Mouse (Mus musculus) retina, postnatal 7 days (tissue): ENCODE data around the gene Cdc7.

ENCODE experiments used
- DNase-seq: peaks from one replicate; pipeline ENCODE4 v3.0.0-alpha.2; 2012; ENCODE audit warnings: low read depth, low spot score

Gene Cdc7

DNA sequence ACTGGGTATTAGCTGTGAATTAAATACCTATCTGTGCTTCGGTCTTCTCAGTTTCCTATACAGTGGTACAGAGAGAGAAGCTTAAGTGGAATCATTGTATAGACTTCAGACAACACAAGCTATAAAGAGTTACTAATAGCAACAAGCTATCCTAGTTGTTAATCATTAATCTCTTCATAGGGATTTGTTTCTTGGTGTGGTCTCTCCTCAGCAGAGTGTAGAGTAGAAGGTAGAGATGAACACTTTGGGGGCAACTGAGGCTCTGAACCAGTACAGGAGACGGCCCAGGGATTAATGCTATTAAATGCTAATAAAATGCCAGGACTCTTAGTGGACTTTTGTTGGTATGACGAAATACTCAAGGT is 57.9 kb downstream of the Cdc7 start:
- DNase-seq, result no peak

- DNase-seq, result no peak
These were observed 59.8 kb downstream of the Cdc7 start for GRCm38 (mm10) chr5:107023951-107024350.

DNA sequence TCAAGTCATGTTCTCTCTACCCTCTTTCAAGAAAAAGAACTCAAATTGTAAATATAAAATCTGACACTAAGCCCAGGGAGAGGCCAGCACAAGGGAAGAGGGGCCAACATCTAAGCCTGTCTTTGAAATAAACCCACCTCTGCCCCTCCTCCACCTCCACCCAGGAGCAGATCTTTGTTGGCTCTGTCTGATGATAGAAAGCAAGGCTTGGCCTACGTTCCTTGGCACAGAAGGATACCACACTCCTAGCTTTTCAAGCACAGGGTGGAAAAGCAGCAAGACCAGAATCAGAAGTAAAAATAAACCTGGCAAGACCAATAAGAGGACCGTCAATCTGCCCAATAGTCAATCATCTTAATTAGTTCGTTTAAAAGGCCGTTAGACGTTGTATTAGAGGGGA is 61.2 kb downstream of the Cdc7 start:
- no peak for DNase-seq

GRCm38 (mm10) chr5:107025809-107026208 is 61.7 kb downstream of the Cdc7 start:
- DNase-seq, result no peak

- DNase-seq, result no peak
These were observed 63.5 kb downstream of the Cdc7 start for GRCm38 (mm10) chr5:107027616-107028015.

GRCm38 (mm10) chr5:107028557-107028956 is 64.4 kb downstream of the Cdc7 start:
- no peak for DNase-seq

DNA sequence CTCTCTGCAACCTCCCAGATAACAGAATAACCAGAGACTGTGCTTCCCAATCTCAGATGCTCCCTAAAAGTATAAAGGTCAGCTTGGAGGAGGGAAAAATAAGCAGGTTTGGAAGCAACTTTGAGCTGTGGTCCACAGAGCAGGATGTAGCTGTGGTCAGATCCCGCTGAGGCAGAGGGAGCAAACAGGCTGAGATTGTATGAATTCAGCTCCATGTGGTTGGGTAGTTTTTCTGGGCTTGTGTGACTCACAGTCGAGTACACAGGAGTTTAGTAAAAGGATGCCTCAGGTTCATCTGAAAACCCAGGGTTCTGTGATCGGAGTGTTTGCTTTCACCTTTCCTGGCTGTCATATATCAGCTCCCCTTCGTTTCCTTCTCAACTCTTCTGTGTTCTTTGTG is 65.7 kb downstream of the Cdc7 start:
- no peak for DNase-seq

DNA sequence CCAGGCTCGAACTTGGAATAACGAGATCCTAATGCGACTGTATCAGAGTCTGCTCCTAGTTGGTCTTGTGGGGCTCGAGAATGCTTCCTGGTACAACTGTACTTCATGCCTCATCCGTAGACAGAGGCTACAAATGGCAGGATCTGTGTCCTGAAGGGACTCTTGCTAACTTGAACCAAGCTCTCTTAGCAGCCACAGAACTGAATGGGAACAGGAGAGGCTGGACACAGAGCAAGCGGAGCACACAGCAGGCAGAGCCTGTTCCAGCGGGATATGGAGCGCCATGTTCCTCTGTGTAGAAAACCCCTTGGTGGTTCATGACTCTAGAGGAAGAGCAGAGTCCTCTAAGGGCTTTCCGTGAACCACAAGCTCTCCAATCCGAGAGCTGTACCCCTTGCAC is 66.7 kb downstream of the Cdc7 start:
- no peak for DNase-seq
